Comparison of ENCODE assay signal across 14 mouse cellular contexts in the genomic region with DNA sequence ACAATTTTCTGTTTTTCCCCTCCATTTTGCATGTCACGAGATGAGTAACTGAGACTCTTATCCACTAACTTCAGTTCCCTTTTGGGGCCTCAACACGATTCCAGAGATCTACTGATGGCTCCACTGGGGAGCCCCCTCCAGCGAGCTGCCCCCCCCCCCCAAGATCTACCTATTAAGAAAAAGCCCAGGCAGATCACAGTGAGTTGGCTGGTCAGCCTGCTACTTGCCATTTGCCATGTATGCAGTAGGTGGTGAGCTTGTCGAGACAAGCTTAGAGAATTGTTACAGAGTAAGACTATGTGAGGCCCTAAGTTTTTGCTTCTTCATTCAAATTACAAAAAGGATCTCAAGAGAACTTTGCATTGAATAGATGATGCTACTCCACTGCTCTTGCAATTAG.
DNase-seq lines count a peak whose midpoint lies in the region; ATAC-seq and TF ChIP-seq lines count a peak whose summit lies in the region.
"Had no signal": no experiment of that assay in that cellular context is flagged by ENCODE, and none has a peak within 500 bp of the region (broad histone marks: within the 10 kb centered on the region; RNA-seq: fewer than 3 reads in every experiment).

No protein-coding gene starts in this region.

- ATAC-seq in forebrain, embryonic 13.5 days: no peak
- no peak for ATAC-seq in stomach, embryonic 15.5 days (ENCODE audit: insufficient read depth, low FRiP score, low read depth)

- H3K4me3 ChIP-seq in left cerebral cortex, adult 2 months: no peak overlapping the region
- peak overlapping the region; percentile 86 for H3K4me3 ChIP-seq in forebrain, embryonic 13.5 days
- H3K4me3 ChIP-seq in midbrain, embryonic 10.5 days: peak overlapping the region; percentile 80; the same call in 1 of the 2 replicates
- H3K4me3 ChIP-seq in stomach, embryonic 15.5 days (replicated peaks): no peak overlapping the region
- H3K4me3 ChIP-seq: erythroblast, embryonic 14.5 days had no signal

- no peaks in the 10 kb centered on the region for H3K27me3 ChIP-seq in forebrain, embryonic 13.5 days
- no peaks in the 10 kb centered on the region for H3K27me3 ChIP-seq in midbrain, embryonic 10.5 days (ENCODE audit: low read depth, poor library complexity, severe bottlenecking)
- no peaks in the 10 kb centered on the region for H3K27me3 ChIP-seq in stomach, embryonic 15.5 days (replicated peaks)

- DNase-seq in left cerebral cortex, adult 2 months (ENCODE audit: extremely low spot score in 1 of 2, low spot score in 2 of 2): peak in 1 of 2 experiments; percentile 6
- no peak for DNase-seq in left cerebral cortex, postnatal 36 days (ENCODE audit: low spot score in 2 of 2)
- no peak for DNase-seq in midbrain, embryonic 10.5 days (ENCODE audit: low spot score)
- DNase-seq in adrenal gland, adult (ENCODE audit: inconsistent age in 2 of 2, low spot score in 1 of 2): no peak
- no peak for DNase-seq in right cerebral cortex, postnatal 25 days
- no peak for DNase-seq in kidney, adult 8-10 months
- DNase-seq: cerebellum, adult 2 months; gastrocnemius, postnatal 25 days; heart, postnatal 4 days; lung, adult 2 months; thymus, postnatal 25 days had no signal

- H3K9ac ChIP-seq in forebrain, embryonic 13.5 days: peak overlapping the region; percentile 97
- no peak overlapping the region for H3K9ac ChIP-seq in stomach, embryonic 15.5 days

- peaks cover 62% of the 10 kb centered on the region for H3K4me1 ChIP-seq in forebrain, embryonic 13.5 days
- H3K4me1 ChIP-seq in midbrain, embryonic 10.5 days: peaks cover 75% of the 10 kb centered on the region
- peaks cover 18% of the 10 kb centered on the region; the same call in 1 of the 2 replicates for H3K4me1 ChIP-seq in stomach, embryonic 15.5 days

- peak overlapping the region; percentile 42; the same call in 1 of the 2 replicates for H3K27ac ChIP-seq in left cerebral cortex, adult 2 months
- H3K27ac ChIP-seq in forebrain, embryonic 13.5 days: peak overlapping the region; percentile 98
- peak overlapping the region; percentile 97 for H3K27ac ChIP-seq in midbrain, embryonic 10.5 days (replicated peaks)
- H3K27ac ChIP-seq in stomach, embryonic 15.5 days: peak overlapping the region; percentile 23; the same call in 1 of the 2 replicates

- intact Hi-C loops in left cerebral cortex, adult 2 months (cut with DNase I): no loop called here
- intact Hi-C loops in left cerebral cortex, postnatal 36 days (cut with DNase I): no loop called here

- peaks cover 61% of the 10 kb centered on the region for H3K36me3 ChIP-seq in forebrain, embryonic 13.5 days (ENCODE audit: poor library complexity, severe bottlenecking)
- H3K36me3 ChIP-seq in midbrain, embryonic 10.5 days: peaks cover 73% of the 10 kb centered on the region
- H3K36me3 ChIP-seq in stomach, embryonic 15.5 days: 0 out of 2 replicates have a peak, but pooled peaks cover 2% of the 10 kb centered on the region

- 38% methylated on average over 4 of the region's 4 CpGs for WGBS in forebrain, embryonic 13.5 days
- WGBS in midbrain, embryonic 10.5 days: 70% methylated on average over 4 of the region's 4 CpGs
- 42% methylated on average over 4 of the region's 4 CpGs for WGBS in stomach, embryonic 15.5 days

- TF ChIP-seq CTCF in left cerebral cortex, adult 2 months (IDR thresholded peaks at IDR 0.05): peak; percentile 4

- peak overlapping the region; percentile 82 for H3K4me2 ChIP-seq in forebrain, embryonic 13.5 days
- peak overlapping the region; percentile 14; the same call in 1 of the 2 replicates for H3K4me2 ChIP-seq in stomach, embryonic 15.5 days

- no peaks in the 10 kb centered on the region for H3K9me3 ChIP-seq in forebrain, embryonic 13.5 days (replicated peaks)
- H3K9me3 ChIP-seq in midbrain, embryonic 10.5 days (replicated peaks): no peaks in the 10 kb centered on the region
- H3K9me3 ChIP-seq in stomach, embryonic 15.5 days: no peaks in the 10 kb centered on the region; the same call in 1 of the 2 replicates

Comparison
In these comparisons a context has a peak if more than half of its experiments do, and no peak if none do; other contexts are left out.
1. H3K27ac ChIP-seq: peak in every context shown above with its lines; median percentile 98 in forebrain, embryonic 13.5 days; 97 in midbrain, embryonic 10.5 days; 42 in left cerebral cortex, adult 2 months; 23 in stomach, embryonic 15.5 days.
2. H3K4me3 ChIP-seq: peak in forebrain, embryonic 13.5 days (single experiment) and midbrain, embryonic 10.5 days (single experiment); none in left cerebral cortex, adult 2 months (single experiment) and stomach, embryonic 15.5 days (single experiment).